Mouse (Mus musculus) C2C12 (cell line): ENCODE data around the gene Ccdc184. TPM values are rescaled to one million over a fixed set of nuclear protein-coding genes. Genes with fewer than 3 reads are reported as not detected.
A peak's percentile ranks its signal among the peaks of the same experiment; 100 is the strongest.

Experiments
- H3K27me3 ChIP-seq: one replicate; pipeline ENCODE4 v1.6.1; 2011; ENCODE audit not compliant: control insufficient read depth, insufficient read depth, insufficient read length
- H3K36me3 ChIP-seq: one replicate; pipeline ENCODE4 v1.6.1; 2011; ENCODE audit not compliant: control insufficient read depth, insufficient read depth
- H3K4me3 ChIP-seq: one replicate; pipeline ENCODE4 v1.5.1; 2011; ENCODE audit warnings: mild to moderate bottlenecking, control low read depth; ENCODE audit not compliant: poor library complexity, insufficient read depth, severe bottlenecking
- H3K79me2 ChIP-seq: one replicate; pipeline ENCODE4 v1.6.1; 2011; ENCODE audit not compliant: control insufficient read depth, insufficient read depth
- H3K79me3 ChIP-seq: one replicate; pipeline ENCODE4 v1.6.1; 2011; ENCODE audit warnings: low read depth, control low read depth
- H3ac ChIP-seq: one replicate; pipeline ENCODE3; 2011; ENCODE audit warnings: low read depth; ENCODE audit not compliant: control insufficient read depth, insufficient read length
- CEBPB ChIP-seq: IDR thresholded peaks from one replicate; pipeline ENCODE4 v1.6.1; 2011; ENCODE audit warnings: low read depth, mild to moderate bottlenecking, control low read depth, moderate library complexity
- CTCF ChIP-seq: IDR thresholded peaks from one replicate; pipeline ENCODE4 v1.5.1; 2011; ENCODE audit not compliant: control insufficient read depth, insufficient read depth, insufficient read length
- FOSL1 ChIP-seq: IDR thresholded peaks from one replicate; pipeline ENCODE4 v1.8.0; 2011; ENCODE audit warnings: mild to moderate bottlenecking, low read length; ENCODE audit not compliant: poor library complexity, insufficient read depth, severe bottlenecking
- MAX ChIP-seq: IDR thresholded peaks from one replicate; pipeline ENCODE4 v1.6.1; 2011; ENCODE audit warnings: mild to moderate bottlenecking, control low read depth
- MYOD1 ChIP-seq: IDR thresholded peaks from one replicate; pipeline ENCODE4 v1.6.1; 2011; ENCODE audit warnings: low read depth; ENCODE audit not compliant: control insufficient read depth, insufficient read length
- MYOG ChIP-seq: IDR thresholded peaks from one replicate; pipeline ENCODE4 v1.6.1; 2011; ENCODE audit not compliant: control insufficient read depth, insufficient read length; ENCODE audit errors: extremely low read depth
- USF1 ChIP-seq: IDR thresholded peaks from one replicate; pipeline ENCODE4 v1.6.1; 2011; ENCODE audit warnings: low read depth, mild to moderate bottlenecking, control low read depth, moderate library complexity
- polyA plus RNA-seq: library from polyadenylated mRNA; unstranded; fragments of >200 nt; fragmentation: generic; extraction: Trizol; gene quantifications from one replicate; pipeline ENCODE4 v1.2.1, GENCODE M21; 2012; ENCODE audit warnings: missing spikeins

Gene Ccdc184
- polyA plus RNA-seq, 1 experiment, result 1.1 TPM

GRCm38 (mm10) chr15:98149166-98149602 lies 17.8 kb upstream of the Ccdc184 start:
- no peak overlapping the region for H3K4me3 ChIP-seq

GRCm38 (mm10) chr15:98152916-98153315 lies 14.0 kb upstream of the Ccdc184 start:
- H3K27me3 ChIP-seq, result no peaks in the 10 kb centered on the region

More at GRCm38 (mm10) chr15:98149166-98149602, 17.8 kb upstream of the Ccdc184 start:
- peaks cover 13% of the 10 kb centered on the region for H3K79me2 ChIP-seq
- H3K79me3 ChIP-seq, result peaks cover 10% of the 10 kb centered on the region
- H3K27me3 ChIP-seq, result no peaks in the 10 kb centered on the region
- H3ac ChIP-seq, result no peak overlapping the region
- TF ChIP-seq CEBPB (no peak), FOSL1 (no peak), CTCF (no peak), USF1 (no peak)
- H3K36me3 ChIP-seq, result no peaks in the 10 kb centered on the region

GRCm38 (mm10) chr15:98153625-98154024 lies 13.3 kb upstream of the Ccdc184 start:
- H3K79me2 ChIP-seq, result no peaks in the 10 kb centered on the region
- no peak overlapping the region for H3ac ChIP-seq
- no peaks in the 10 kb centered on the region for H3K79me3 ChIP-seq
- TF ChIP-seq USF1 (no peak), CTCF (peak; percentile 44)
- no peaks in the 10 kb centered on the region for H3K36me3 ChIP-seq
- no peak overlapping the region for H3K4me3 ChIP-seq
- H3K27me3 ChIP-seq, result no peaks in the 10 kb centered on the region

More at GRCm38 (mm10) chr15:98152916-98153315, 14.0 kb upstream of the Ccdc184 start:
- H3K79me3 ChIP-seq, result no peaks in the 10 kb centered on the region
- H3K79me2 ChIP-seq, result no peaks in the 10 kb centered on the region
- H3K36me3 ChIP-seq, result no peaks in the 10 kb centered on the region
- TF ChIP-seq FOSL1, result no peak
- TF ChIP-seq CTCF, result no peak
- no peak for TF ChIP-seq USF1
- TF ChIP-seq CEBPB, result no peak
- TF ChIP-seq MYOG, result no peak
- TF ChIP-seq MYOD1, result no peak
- TF ChIP-seq MAX, result no peak
- H3K4me3 ChIP-seq, result no peak overlapping the region
- H3ac ChIP-seq, result no peak overlapping the region

- TF ChIP-seq MYOG, result no peak
- no peak for TF ChIP-seq CEBPB
- no peak for TF ChIP-seq FOSL1
- no peak for TF ChIP-seq CTCF
- no peak for TF ChIP-seq MAX
- no peak for TF ChIP-seq MYOD1
- no peak for TF ChIP-seq USF1
- Histone ChIP-seq H3K36me3 (no peaks in the 10 kb centered on the region), H3K79me3 (no peaks in the 10 kb centered on the region), H3K4me3 (no peak overlapping the region), H3ac (no peak overlapping the region), H3K79me2 (no peaks in the 10 kb centered on the region), H3K27me3 (no peaks in the 10 kb centered on the region)
Measured at GRCm38 (mm10) chr15:98154146-98154545, 12.8 kb upstream of the Ccdc184 start.

- TF ChIP-seq MAX (no peak), MYOG (no peak), USF1 (no peak)
- Histone ChIP-seq H3K36me3 (no peaks in the 10 kb centered on the region), H3K79me3 (no peaks in the 10 kb centered on the region), H3ac (no peak overlapping the region), H3K4me3 (no peak overlapping the region), H3K27me3 (no peaks in the 10 kb centered on the region), H3K79me2 (no peaks in the 10 kb centered on the region)
Measured at GRCm38 (mm10) chr15:98154631-98155030, 12.3 kb upstream of the Ccdc184 start.

- no peaks in the 10 kb centered on the region for H3K79me2 ChIP-seq
- H3K4me3 ChIP-seq, result no peak overlapping the region
- no peak overlapping the region for H3ac ChIP-seq
- no peaks in the 10 kb centered on the region for H3K79me3 ChIP-seq
- TF ChIP-seq USF1, result no peak
- no peaks in the 10 kb centered on the region for H3K27me3 ChIP-seq
- no peaks in the 10 kb centered on the region for H3K36me3 ChIP-seq
Measured at GRCm38 (mm10) chr15:98155272-98155671, 11.7 kb upstream of the Ccdc184 start.

- TF ChIP-seq USF1, result no peak
- peak; percentile 20 for TF ChIP-seq CEBPB
- no peak for TF ChIP-seq MYOG
- TF ChIP-seq MYOD1, result peak; percentile 63
- Histone ChIP-seq H3K79me3 (no peaks in the 10 kb centered on the region), H3K36me3 (no peaks in the 10 kb centered on the region), H3K4me3 (no peak overlapping the region), H3K27me3 (no peaks in the 10 kb centered on the region), H3ac (no peak overlapping the region), H3K79me2 (no peaks in the 10 kb centered on the region)
Measured at GRCm38 (mm10) chr15:98155944-98156343, 11.0 kb upstream of the Ccdc184 start.
